Mouse (Mus musculus): ENCODE data around the gene Bcl2l11. TPM values are rescaled to one million over a fixed set of nuclear protein-coding genes. Genes with fewer than 3 reads are reported as not detected.

Bcl2l11 gene
- polyA plus RNA-seq (2017; shearing (Covaris generic)) = 30.8 TPM

GRCm38 (mm10) chr2:128125635-128126470 is at the start of gene Bcl2l11:
Gene Bcl2l11, plus strand, starts transcription at chr2:128126038.

